Mouse (Mus musculus) small intestine, adult 2 months (tissue): ENCODE measurements around the gene Angptl1.

ENCODE experiments used
- CTCF ChIP-seq: fragments of 200-500 bp; IDR thresholded peaks from 2 replicates; pipeline ENCODE4 v1.5.1; 2012; ENCODE audit warnings: low read depth, mild to moderate bottlenecking, control low read depth, inconsistent platforms, low read length, moderate library complexity, mixed read lengths; ENCODE audit not compliant: insufficient replicate concordance, insufficient read length; ENCODE audit errors: extremely low read depth
- POLR2A ChIP-seq: fragments of 200-500 bp; IDR thresholded peaks from 2 replicates; pipeline ENCODE4 v1.6.1; 2012; ENCODE audit warnings: low read depth, mild to moderate bottlenecking, control low read depth, inconsistent platforms, low read length, moderate library complexity

DNA sequence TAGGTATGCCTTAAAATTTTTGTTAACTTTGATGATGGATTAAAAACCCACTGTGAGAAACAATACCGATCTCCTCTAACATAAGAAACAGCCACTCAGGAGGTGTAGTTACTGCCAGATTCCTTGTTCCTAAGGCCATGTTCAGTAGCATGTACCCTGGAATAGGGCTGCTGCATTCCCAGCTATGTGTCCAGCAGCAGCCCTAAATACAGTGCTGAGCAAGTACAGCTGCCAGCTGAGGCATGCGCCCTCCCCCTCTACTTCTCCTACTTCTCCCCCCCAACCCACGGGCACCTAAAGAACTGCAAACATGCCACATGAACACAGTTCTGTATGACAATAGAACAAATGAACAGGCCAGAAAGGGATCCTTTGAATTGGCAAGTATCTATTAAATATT lies 25.4 kb downstream of the Angptl1 start:
- TF ChIP-seq CTCF (no peak), POLR2A (no peak)
